In genomic region chr11:69269575-69269974, GRCm38 (mm10) we compare ENCODE assay signal across 8 mouse cellular contexts. TPM values are rescaled to one million over a fixed set of nuclear protein-coding genes. Genes with fewer than 3 reads are reported as not detected.
DNase-seq lines count a peak whose midpoint lies in the region; ATAC-seq lines count a peak whose summit lies in the region.

No protein-coding gene starts in this region.

- intact Hi-C loops in heart, postnatal 14 days (cut with DNase I): loop anchor here (2.0 to 5.0 kb wide), 2 partner anchors 63 to 163 kb away; no protein-coding TSS in a partner anchor

- DNase-seq in CD4-positive helper T cell, adult 2 months (ENCODE audit: low read depth, low spot score): peak; percentile 74
- peak; percentile 64 for DNase-seq in R1 (ENCODE audit: low read depth, low spot score)
- peak; percentile 48 to 77 for DNase-seq in cerebellum, postnatal 4 days (ENCODE audit: low spot score in 2 of 2)
- peak; percentile 75 to 84 for DNase-seq in heart, postnatal 14 days
- DNase-seq in layer of hippocampus, postnatal 36 days: peak; percentile 37 to 56
- DNase-seq in right cerebral cortex, postnatal 36 days (ENCODE audit: low spot score in 2 of 2): peak; percentile 48 to 51

- ATAC-seq in megakaryocyte, adult 5-6 weeks (ENCODE audit: poor library complexity, severe bottlenecking): peak; percentile 47; the same call in 1 of the 2 replicates
- no peak for ATAC-seq in megakaryocyte-erythroid progenitor cell, adult 5-6 weeks (replicated peaks; ENCODE audit: low FRiP score, low TSS enrichment, poor library complexity, severe bottlenecking)

RNA-seq across cellular contexts. Expression of gene Gucy2e, which starts 32.7 kb away (rescaled TPM):
- total RNA-seq in heart, postnatal 14 days (2021): 1 to 10 TPM in 1 of 2 experiments, under 1 TPM in 1; 1.00 to 1.3 TPM
- total RNA-seq in layer of hippocampus, postnatal 36 days (2021): 1 to 10 TPM; 1.9 TPM
- total RNA-seq in megakaryocyte, adult 5-6 weeks (2015): 0.16 TPM in 1 of 2 replicates, not detected in the other
- total RNA-seq in megakaryocyte, adult 5-6 weeks (2017): 0.07 and 0.33 TPM in 2 replicates
- not detected in 2 replicates for total RNA-seq in megakaryocyte-erythroid progenitor cell, adult 5-6 weeks (2014; fragmentation: Nextera tagmentation)
- not detected in 2 replicates for total RNA-seq in megakaryocyte-erythroid progenitor cell, adult 5-6 weeks (2017)

RNA-seq across cellular contexts. Expression of gene Cntrob, which starts 54.0 kb away (rescaled TPM):
- total RNA-seq in heart, postnatal 14 days (2021): 1 to 10 TPM; 3.4 to 6.1 TPM
- 10 to 100 TPM; 15.1 to 15.2 TPM for total RNA-seq in layer of hippocampus, postnatal 36 days (2021)
- total RNA-seq in megakaryocyte, adult 5-6 weeks (2015): 15.2 and 28.3 TPM in 2 replicates
- total RNA-seq in megakaryocyte, adult 5-6 weeks (2017): 10.4 and 13.8 TPM in 2 replicates
- 40.0 and 56.6 TPM in 2 replicates for total RNA-seq in megakaryocyte-erythroid progenitor cell, adult 5-6 weeks (2014; fragmentation: Nextera tagmentation)
- 19.7 and 31.6 TPM in 2 replicates for total RNA-seq in megakaryocyte-erythroid progenitor cell, adult 5-6 weeks (2017)

RNA-seq across cellular contexts. Expression of gene Trappc1, which starts 54.2 kb away (rescaled TPM):
- 10 to 100 TPM; 54.0 to 61.4 TPM for total RNA-seq in heart, postnatal 14 days (2021)
- total RNA-seq in layer of hippocampus, postnatal 36 days (2021): 10 to 100 TPM; 66.5 to 66.6 TPM
- total RNA-seq in megakaryocyte, adult 5-6 weeks (2015): 219 and 269 TPM in 2 replicates
- total RNA-seq in megakaryocyte, adult 5-6 weeks (2017): 155 and 195 TPM in 2 replicates
- 77.9 and 81.4 TPM in 2 replicates for total RNA-seq in megakaryocyte-erythroid progenitor cell, adult 5-6 weeks (2014; fragmentation: Nextera tagmentation)
- total RNA-seq in megakaryocyte-erythroid progenitor cell, adult 5-6 weeks (2017): 82.4 and 97.4 TPM in 2 replicates

RNA-seq across cellular contexts. Expression of gene Kcnab3, which starts 56.5 kb away (rescaled TPM):
- total RNA-seq in heart, postnatal 14 days (2021): under 1 TPM; 0.51 to 0.67 TPM
- total RNA-seq in layer of hippocampus, postnatal 36 days (2021): 10 to 100 TPM; 21.4 to 21.8 TPM
- total RNA-seq in megakaryocyte, adult 5-6 weeks (2015): 0.59 and 1.3 TPM in 2 replicates
- total RNA-seq in megakaryocyte, adult 5-6 weeks (2017): 0.40 and 1.7 TPM in 2 replicates
- not detected in 2 replicates for total RNA-seq in megakaryocyte-erythroid progenitor cell, adult 5-6 weeks (2014; fragmentation: Nextera tagmentation)
- total RNA-seq in megakaryocyte-erythroid progenitor cell, adult 5-6 weeks (2017): 0.38 TPM in 1 of 2 replicates, not detected in the other
